Mouse (Mus musculus) B cell, adult 2 months (primary cell): ENCODE results near the gene Bcl6.

Experiments
- DNase-seq, 2 experiments: peaks; one replicate each; pipeline ENCODE4 v3.0.0; 2022

Bcl6 gene

GRCm38 (mm10) chr16:23919418-23919817, 69.2 kb downstream of the Bcl6 start:
- no peak for DNase-seq
